Mouse (Mus musculus) testis, adult 2 months (tissue): ENCODE measurements around the gene Il22ra1.

ENCODE experiments used
- CTCF ChIP-seq: fragments of 200-500 bp; IDR thresholded peaks from 2 replicates; pipeline ENCODE4 v1.5.1; 2012; ENCODE audit warnings: low read depth, mild to moderate bottlenecking, inconsistent platforms, low read length, moderate library complexity; ENCODE audit not compliant: control insufficient read depth, insufficient read depth, insufficient replicate concordance
- POLR2A ChIP-seq: fragments of 200-500 bp; IDR thresholded peaks from 2 replicates; pipeline ENCODE4 v1.6.1; 2012; ENCODE audit warnings: low read depth, mild to moderate bottlenecking, inconsistent platforms, low read length, moderate library complexity; ENCODE audit not compliant: control insufficient read depth

GRCm38 (mm10) chr4:135681789-135682188, 46.2 kb upstream of the Il22ra1 start:
- TF ChIP-seq CTCF: no peak
- no peak for TF ChIP-seq POLR2A
